Mouse (Mus musculus) T-helper 1 cell (primary cell): ENCODE data around the gene Rpl4.
"Not testable (repeated sequence)": the region's sequence is repeated elsewhere in the genome, so short reads cannot be mapped to it uniquely, and the experiment has no call there.

Source experiments
- in situ Hi-C: fragments of 300-600 bp; cut with MboI, MseI; formaldehyde crosslinking; loops from one replicate; pipeline ENCODE4 v1.15.1; 2025; ENCODE audit warnings: high pct_unique_total_duplicates

The Rpl4 gene

DNA sequence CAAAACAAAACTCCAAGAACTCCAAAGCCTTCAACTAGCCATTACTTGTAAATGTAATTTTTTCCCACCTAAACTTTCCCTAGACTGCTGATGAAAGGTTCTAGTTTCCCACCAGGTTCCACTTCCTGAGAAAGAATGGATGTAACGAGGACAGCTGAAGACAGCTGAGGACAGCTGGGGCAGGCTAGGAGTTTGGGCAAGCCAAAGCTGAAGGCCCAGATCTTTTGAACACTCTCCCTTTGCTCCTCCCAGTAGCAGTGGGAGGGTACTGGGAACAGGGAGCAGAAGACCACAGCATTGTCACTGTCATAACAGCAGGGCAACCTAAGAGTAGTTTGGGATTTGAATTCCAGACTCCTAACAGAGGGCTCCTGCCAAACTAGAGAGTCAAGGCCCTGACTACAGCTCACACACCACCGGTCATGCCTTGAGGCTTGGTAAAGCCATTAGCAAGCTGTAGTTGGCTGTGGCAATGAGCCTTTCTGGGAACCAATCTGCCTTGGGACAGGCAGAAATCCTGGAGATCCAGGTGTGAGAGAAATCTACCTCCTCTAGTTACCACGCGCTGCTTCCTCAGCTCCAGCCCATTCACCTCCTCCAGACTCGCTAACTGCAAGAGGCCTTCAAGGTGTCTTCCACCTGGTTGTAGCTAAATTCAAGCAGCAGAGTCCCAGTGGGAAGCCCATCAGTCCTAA, 25.0 kb downstream of the Rpl4 start:
- in situ Hi-C loops, result no loop called here

DNA sequence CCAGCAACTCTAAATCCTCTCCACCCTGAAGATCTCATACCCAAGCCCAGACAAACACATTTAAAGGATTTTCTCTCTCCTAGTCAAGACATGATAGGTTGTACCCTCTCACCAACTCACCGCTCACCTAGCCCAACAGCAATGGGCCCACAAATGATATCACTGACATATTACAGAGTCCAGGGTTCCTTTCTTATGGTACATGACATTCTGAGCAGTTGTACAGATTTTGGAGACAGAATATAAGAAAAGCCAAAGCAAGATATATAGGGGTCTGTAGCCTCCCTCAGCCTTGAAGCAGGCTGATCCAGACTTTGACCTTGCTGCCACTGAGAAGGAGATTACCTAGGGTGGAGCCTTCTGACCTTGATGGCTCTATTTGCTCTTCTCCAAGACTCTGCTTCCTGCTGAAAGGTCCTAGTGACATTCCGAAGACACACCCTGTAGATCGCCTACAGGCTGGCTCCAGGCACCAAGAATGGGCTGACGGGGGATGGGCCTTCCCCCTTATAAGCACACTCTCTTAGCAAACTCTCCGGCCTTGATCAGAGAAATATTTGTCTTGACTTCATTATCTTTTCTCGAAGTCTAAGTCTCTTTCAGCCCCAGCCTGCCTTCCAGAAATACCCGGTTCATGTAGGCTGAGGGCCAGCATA, 25.7 kb downstream of the Rpl4 start:
- in situ Hi-C loops, result not testable (repeated sequence)

DNA sequence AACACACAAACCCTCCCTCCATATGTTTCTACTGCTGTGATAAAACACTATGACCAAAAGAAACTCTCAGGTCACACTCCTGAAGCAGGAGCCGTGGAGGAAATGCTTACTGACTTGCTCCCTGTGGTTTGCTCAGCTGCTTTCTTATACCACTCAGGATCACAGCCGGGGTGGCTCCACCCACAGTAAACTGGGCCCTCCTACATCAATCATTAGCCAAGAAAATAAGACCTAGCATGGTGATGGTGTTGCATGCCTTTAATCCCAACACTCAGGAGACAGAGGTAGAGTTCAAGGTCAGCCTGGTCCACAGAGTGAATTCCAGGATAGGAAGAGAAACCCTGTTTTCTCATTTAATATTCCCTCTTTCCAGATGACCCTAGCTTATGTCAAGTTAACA, 26.7 kb downstream of the Rpl4 start:
- in situ Hi-C loops, result no loop called here

DNA sequence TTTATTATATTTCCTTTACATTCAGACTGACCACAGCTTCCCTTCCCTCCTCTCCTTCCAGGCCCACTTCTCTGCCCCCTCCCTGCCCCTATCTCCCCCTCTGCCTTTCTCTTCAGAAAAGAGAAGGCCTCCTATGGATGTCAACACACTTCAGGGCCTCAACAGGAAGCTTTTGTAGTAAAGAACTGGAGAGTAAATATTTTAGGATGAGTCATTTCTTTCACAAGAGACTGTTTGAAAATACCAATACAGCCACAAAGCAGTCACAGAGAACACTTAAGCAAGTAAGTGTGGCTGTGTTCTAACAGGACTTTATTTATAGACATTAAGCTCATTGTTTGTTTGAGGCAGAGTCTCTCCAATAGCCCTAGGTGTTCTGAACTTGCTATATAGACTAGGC, 29.2 kb downstream of the Rpl4 start:
- in situ Hi-C loops, result no loop called here

DNA sequence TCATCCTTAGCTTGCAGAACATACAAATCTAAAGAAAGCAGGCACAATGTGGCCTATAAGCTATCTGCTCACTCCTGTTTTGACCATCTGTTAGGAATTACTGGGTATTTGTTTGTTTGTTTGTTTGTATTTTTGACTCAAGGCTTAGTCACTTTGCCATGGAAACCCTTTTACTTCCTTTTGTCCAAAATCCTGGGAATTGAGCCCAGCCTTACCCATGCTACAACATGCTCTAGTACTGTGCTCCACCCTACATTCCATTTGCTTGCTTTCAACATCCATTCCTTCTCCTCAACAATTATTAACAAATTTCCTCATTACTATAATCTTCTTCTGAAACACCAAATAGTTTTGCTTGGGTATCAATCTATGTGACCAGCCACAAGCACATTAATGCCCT, 29.7 kb downstream of the Rpl4 start:
- in situ Hi-C loops, result no loop called here

DNA sequence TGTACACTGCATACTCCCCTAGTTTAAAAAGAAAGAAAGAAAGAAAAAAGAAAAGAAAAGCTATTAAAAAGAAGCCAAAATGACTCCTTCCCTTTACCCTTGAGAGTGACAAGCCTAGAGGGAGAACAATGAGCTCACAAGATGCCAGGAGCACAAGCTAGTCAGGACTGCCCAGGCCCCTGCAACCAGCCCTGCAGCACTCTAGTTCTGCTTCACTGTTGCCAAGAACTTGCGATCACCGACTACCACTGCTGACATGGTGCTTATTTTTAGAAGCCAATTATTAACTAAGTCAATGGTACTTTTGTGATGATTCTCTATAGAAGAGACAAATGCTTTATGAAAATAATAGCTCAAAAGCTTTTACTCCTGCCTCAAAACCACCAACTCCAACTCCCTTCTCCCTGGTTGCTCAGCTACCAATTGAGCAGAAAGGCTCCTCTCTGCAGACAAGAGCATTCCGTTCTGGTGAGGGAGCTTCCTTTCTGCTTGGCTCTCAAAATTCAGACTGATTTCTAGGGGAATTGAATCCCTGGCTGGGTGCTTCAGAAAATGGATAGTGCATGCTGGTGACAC, 34.4 kb downstream of the Rpl4 start:
- in situ Hi-C loops, result no loop called here

DNA sequence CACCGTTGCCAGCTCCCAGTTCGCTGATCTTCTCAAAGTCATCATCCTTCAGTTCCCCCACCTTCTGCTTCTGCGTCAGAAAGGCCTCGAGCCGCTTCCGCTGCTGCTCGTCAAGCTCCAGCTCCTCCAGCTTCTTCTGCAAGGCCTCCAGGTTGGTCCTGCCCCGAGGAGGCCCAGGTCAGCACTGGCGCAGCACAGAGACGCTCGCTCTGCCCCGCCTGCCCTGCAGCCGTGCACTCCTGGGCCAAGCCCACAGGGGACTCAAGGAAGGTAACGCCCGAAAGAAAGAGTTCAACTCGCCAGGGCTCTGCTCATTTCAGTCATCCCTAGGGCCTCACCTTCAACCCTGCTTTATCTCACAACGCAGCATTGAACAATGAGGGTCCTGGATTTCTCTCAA, 41.3 kb downstream of the Rpl4 start:
- in situ Hi-C loops, result no loop called here

DNA sequence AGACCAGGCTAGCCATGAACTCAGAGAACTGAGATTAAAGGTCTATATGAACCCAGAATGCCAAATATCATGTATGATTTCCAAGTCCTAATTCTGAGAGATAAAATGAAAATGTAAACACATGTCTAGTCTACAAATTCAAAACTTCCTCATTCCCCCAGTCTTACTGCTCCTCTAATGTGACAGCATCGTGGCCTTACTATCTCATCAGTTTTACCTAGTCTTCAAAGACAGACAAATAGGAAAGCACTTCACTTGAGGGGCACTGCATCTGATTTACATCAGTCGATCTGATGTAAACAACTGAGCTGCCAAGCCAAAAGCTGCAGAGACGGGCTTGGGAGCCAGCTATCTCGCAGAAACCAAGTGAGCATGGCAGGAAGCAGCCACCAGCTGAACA, 42.9 kb downstream of the Rpl4 start:
- in situ Hi-C loops, result no loop called here

DNA sequence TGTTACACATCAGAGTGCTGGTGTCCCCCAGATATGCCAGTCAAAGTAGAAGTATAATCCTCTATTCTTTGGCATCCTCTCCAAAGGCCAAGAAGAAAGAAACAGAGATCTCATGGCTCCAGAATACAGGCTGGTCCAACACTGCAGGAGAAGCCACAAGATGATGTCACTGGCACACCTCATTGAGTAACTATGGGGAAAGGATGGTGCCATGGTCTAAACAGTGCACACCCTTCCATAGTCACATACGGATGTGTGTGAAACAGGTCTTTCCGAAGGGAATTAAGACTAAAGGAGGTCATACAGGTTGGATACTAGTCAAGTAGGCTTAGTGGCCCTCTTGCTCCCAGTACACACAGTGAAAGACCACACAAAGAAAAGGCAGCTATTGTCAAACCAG, 43.5 kb downstream of the Rpl4 start:
- in situ Hi-C loops, result no loop called here

DNA sequence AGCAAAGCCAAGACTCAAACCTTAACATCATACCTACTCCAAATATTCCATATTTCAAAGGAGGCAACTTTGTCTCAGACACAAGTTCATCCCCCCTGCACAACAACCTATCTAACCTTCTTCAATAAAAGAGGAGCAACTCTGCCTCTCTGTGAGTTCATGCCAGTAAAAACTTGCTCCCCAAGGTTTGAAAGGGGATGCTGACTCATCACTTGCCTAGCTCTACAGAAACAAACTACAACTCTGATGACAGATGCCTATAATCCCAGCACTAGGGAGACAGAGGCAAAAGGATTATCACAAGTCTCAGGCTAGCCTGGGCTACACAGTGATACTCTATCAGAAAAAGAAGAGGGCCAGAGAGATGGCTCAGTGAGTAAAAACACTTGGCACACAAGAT, 44.7 kb downstream of the Rpl4 start:
- in situ Hi-C loops, result no loop called here

DNA sequence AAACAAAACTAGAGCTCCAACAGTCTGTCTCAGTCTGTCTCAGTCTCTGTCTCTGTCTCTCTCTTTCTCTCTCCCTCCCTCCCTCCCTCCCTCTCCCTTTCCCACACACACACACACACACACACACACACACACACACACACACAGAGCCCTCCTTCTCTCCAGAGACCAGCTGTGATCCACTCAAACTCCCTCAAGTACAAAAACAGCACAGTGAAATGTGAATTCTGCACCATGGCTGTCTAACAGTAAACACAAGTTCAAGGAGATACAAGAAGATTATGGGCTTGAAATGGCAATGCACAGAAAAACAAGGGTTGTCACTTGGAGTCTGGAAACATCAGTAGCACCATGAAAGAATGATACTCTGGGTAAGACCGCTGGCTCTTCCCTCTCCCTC, 46.1 kb downstream of the Rpl4 start:
- in situ Hi-C loops, result no loop called here

DNA sequence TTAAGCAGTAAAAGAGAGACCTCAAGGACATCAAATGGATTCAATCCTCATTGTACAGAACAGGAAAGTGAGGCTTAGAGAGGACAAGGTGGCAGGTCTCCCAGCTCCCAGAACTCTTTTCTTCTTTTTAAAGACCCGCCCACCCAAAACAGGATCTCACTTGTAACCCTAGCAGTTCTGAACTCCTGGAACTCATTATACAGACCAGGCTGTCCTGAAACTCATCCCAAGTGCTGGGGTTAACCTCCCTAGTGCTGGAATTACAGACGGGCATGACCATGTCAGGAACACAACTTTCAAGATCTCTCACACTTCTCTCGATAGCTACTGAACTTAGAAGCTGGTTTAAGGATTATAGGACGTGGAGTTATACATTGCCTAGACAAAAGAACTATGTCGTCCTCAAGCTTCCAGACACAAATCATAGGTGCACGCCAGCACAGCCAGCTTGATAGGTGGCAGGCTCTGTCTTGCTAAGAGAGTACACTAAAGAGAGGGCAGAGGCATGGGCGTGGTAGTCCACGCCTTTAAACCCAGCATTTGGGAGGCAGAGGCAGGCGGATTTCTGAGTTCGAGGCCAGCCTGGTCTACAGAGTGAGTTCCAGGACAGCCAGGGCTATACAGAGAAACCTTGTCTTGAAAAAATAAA, 46.7 kb downstream of the Rpl4 start:
- in situ Hi-C loops, result no loop called here

DNA sequence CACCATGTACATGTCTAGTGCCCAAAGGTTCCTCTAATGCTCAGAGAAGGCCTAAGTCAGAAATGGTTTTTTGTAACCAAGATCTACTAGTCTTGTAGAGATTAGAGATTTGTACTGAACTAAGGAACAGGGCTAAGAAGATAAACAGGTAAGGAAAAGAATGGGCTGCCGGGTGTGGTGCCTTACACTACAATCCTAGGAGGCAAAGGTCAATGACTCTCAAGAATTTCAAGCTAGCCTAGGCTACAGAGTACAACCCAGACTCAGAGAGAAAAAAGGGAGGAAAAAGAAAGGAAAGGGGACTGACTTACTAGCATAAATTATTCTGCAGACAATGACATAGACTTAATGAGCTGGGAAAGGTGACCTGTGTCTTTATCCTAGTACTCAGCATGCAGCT, 47.4 kb downstream of the Rpl4 start:
- in situ Hi-C loops, result no loop called here

DNA sequence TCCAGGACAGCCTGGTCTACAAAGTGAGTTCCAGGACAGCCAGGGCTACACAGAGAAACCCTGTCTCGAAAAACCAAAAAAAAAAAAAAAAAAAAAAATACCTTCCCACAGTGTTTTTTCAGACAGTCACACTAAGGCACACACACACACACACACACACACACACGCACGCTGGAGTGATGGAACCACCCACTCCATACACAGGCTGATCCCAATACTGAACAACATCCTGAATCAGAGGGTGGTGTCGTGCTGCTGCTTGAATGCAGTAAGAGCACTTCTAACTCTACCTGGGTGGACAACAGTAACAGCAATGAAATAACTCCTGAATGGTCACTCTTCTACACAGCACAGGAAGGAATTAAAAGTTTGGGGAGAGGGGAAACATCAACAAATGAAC, 48.3 kb downstream of the Rpl4 start:
- in situ Hi-C loops, result no loop called here

DNA sequence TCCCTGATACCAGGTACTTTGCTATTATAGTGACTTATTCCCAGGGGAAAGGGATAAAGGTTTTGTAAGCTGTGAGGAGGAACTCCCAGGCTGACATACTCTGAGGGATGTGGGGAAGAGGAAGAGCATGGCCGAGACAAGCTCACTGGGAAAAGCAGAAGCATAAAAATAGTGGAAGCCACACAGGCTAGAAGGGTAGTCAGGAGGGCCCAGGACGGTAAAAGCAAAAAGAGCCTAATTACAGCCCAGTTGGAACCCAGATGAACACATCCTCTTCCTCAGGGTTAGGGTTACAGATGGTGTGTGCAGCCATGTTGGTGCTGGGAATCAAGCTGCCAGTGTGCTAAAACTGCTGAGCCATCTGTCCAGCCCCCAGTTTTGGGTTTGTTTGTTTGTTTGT, 48.9 kb downstream of the Rpl4 start:
- in situ Hi-C loops, result no loop called here

DNA sequence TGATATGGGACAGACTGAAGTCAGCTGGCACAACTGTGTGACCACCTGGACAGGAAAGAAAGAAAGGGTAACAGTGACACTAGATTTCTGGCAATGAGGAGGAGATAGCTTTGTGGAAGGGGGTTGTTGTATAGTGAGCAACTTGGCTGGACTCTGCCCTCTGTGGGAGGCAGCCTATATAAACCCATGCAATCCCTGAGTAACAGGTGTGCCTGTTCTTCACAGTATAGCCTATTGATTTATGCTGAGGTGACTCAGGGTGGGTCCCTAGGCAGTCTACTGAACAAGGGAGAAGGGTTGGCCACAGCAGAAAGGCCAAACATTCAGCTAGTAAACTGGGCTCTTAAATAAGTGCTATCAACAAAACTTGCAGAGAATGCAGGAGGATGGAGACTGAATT, 52.6 kb downstream of the Rpl4 start:
- in situ Hi-C loops, result no loop called here

DNA sequence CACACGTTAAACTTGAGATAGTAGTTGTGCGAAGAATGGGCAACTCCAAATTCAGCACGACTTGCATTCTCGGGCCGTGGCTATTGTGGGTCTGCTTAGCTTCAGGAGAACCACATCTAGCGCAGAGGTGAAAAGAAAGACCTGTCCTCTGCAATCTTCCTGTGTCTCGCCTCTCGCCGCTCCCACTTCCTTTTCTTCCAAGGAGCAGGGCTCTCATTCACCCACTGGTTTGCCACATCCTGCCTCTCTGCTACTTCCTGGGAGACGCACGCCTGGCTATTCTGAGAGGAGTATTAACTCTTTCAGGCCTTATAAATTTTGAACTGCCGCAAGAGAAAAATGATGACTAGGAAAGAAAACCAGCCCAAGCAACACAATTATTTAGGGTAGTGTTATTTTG, 54.6 kb downstream of the Rpl4 start:
- in situ Hi-C loops, result no loop called here
